Mouse (Mus musculus) myocyte (in vitro differentiated cells): ENCODE measurements around the gene Olfr1424.
"Not testable (repeated sequence)": the region's sequence is repeated elsewhere in the genome, so short reads cannot be mapped to it uniquely, and the experiment has no call there.

Experiments used
- CEBPB ChIP-seq: IDR thresholded peaks from 2 replicates; pipeline ENCODE4 v1.6.1; 2011; ENCODE audit warnings: mild to moderate bottlenecking, moderate library complexity; ENCODE audit not compliant: poor library complexity, insufficient read depth, severe bottlenecking
- E2F4 ChIP-seq: IDR thresholded peaks from one replicate; pipeline ENCODE4 v1.6.1; 2011; ENCODE audit warnings: mild to moderate bottlenecking, control low read depth, moderate library complexity; ENCODE audit not compliant: insufficient read depth
- MAX ChIP-seq: IDR thresholded peaks from one replicate; pipeline ENCODE4 v1.6.1; 2011; ENCODE audit warnings: low read depth, mild to moderate bottlenecking, control low read depth
- MYOD1 ChIP-seq, 3 experiments: IDR thresholded peaks; one replicate each; pipeline ENCODE4 v1.6.1; 2011; ENCODE audit warnings: control low read depth in 2 of 3, low read depth in 2 of 3, mild to moderate bottlenecking in 2 of 3, moderate library complexity in 1 of 3; ENCODE audit not compliant: insufficient read length in 2 of 3, control insufficient read depth in 1 of 3
- POLR2A ChIP-seq: IDR thresholded peaks from one replicate; pipeline ENCODE4 v1.6.1; 2011; ENCODE audit warnings: low read depth, mild to moderate bottlenecking, control low read depth, moderate library complexity; ENCODE audit not compliant: insufficient read length
- POLR2AphosphoS2 ChIP-seq: IDR thresholded peaks from one replicate; pipeline ENCODE4 v1.6.1; 2011; ENCODE audit warnings: low read depth, control low read depth; ENCODE audit not compliant: insufficient read length
- USF1 ChIP-seq: IDR thresholded peaks from one replicate; pipeline ENCODE4 v1.6.1; 2011; ENCODE audit warnings: low read depth, mild to moderate bottlenecking, control low read depth, moderate library complexity

- TF ChIP-seq POLR2A; USF1; MYOD1 (IDR thresholded peaks at IDR 0.05; ENCODE audit: control insufficient read depth in 1 of 3, insufficient read length in 2 of 3, low read depth in 2 of 3); CEBPB; MAX; POLR2AphosphoS2; E2F4: not testable (repeated sequence)
These were observed at the start of gene Olfr1424 for GRCm38 (mm10) chr19:12062582-12062981.
